Mouse (Mus musculus) hindbrain, embryonic 13.5 days (tissue): ENCODE results near the gene Calcrl. TPM values are rescaled to one million over a fixed set of nuclear protein-coding genes. Genes with fewer than 3 reads are reported as not detected.

ENCODE experiments used
- ATAC-seq: fragments of 200-750 bp; cut with Nextera tagmentation; 2 replicates; pipeline ENCODE4 v1.8.0; 2017; ENCODE audit warnings: moderate TSS enrichment; ENCODE audit not compliant: low FRiP score
- H3K27ac ChIP-seq: fragments of 300-500 bp; sonication (generic); 2 replicates; pipeline ENCODE4 v1.5.1; 2015; ENCODE audit warnings: inconsistent platforms, mild to moderate bottlenecking, moderate library complexity
- H3K27me3 ChIP-seq: fragments of 300-500 bp; sonication (generic); 2 replicates; pipeline ENCODE4 v1.6.1; 2015; ENCODE audit warnings: mild to moderate bottlenecking, inconsistent platforms
- H3K36me3 ChIP-seq: fragments of 300-500 bp; sonication (generic); 2 replicates; pipeline ENCODE4 v1.6.1; 2015; ENCODE audit warnings: mild to moderate bottlenecking, inconsistent platforms
- H3K4me1 ChIP-seq: fragments of 300-500 bp; sonication (generic); replicated peaks from 2 replicates; pipeline ENCODE4 v1.6.1; 2015; ENCODE audit warnings: inconsistent platforms
- H3K4me2 ChIP-seq: fragments of 300-500 bp; sonication (generic); 2 replicates; pipeline ENCODE4 v1.6.1; 2015; ENCODE audit warnings: inconsistent platforms, mild to moderate bottlenecking, moderate library complexity
- H3K4me3 ChIP-seq: fragments of 300-500 bp; sonication (generic); 2 replicates; pipeline ENCODE4 v1.5.1; 2015; ENCODE audit warnings: mild to moderate bottlenecking, inconsistent platforms
- H3K9ac ChIP-seq: fragments of 300-500 bp; sonication (generic); 2 replicates; pipeline ENCODE4 v1.6.1; 2015; ENCODE audit warnings: mild to moderate bottlenecking, inconsistent platforms
- H3K9me3 ChIP-seq: fragments of 300-500 bp; sonication (generic); 2 replicates; pipeline ENCODE4 v1.6.1; 2016; ENCODE audit warnings: inconsistent platforms
- WGBS: fragments of 180-500 bp; shearing (Covaris S2); methylation state at CpG from one replicate; pipeline ENCODE4 v1.1.7; 2015; 5-methylcytosine and 5-hydroxymethylcytosine counted together
- polyA plus RNA-seq: library from polyadenylated mRNA; unstranded; fragments of >200 nt; fragmentation: Nextera tagmentation; extraction: Ambion mirVana; gene quantifications from 2 replicates; pipeline ENCODE4 v1.2.1, GENCODE M21; 2015

Gene Calcrl
- polyA plus RNA-seq, 1 experiment from 2014 or later = 14.2 TPM

GRCm38 (mm10) chr2:84292351-84293000 is 132.7 kb downstream of the Calcrl start:
- Histone ChIP-seq H3K27ac (no peak overlapping the region), H3K9ac (no peak overlapping the region), H3K4me2 (no peak overlapping the region), H3K9me3 (no peaks in the 10 kb centered on the region), H3K27me3 (no peaks in the 10 kb centered on the region), H3K36me3 (no peaks in the 10 kb centered on the region), H3K4me3 (no peak overlapping the region), H3K4me1 (peaks cover 4% of the 10 kb centered on the region; the same call in 1 of the 2 replicates)
- ATAC-seq = no peak
- WGBS = 93% methylated on average over 4 of the region's 4 CpGs

DNA sequence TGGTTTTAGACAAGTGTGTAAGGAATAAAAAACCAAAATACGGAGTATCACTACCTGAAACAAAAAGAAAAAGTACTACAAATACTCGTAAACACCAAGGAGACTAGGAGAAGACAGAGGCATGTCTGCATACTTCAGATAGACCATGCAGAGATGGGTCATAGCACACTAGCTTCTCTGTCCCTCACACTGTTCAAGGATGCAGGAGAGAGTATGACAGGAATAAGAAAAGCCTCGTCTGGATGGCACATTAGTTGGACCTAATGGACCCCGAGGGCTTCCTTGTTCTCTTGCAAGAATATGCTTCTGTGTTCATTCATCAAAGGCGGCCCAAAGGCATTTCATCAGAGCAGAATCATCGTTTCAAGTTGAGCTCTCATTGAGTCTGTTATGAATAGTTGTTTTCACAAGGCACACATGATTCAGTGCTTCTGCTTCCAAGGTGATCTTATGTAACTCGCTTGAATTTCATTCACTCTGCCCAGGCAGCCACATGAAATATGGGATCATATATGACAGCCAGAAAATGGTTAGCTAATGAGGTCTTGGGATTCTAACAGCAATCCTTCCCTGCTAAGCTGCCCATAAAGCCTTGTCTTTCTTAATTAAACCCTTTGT is 136.2 kb downstream of the Calcrl start:
- Histone ChIP-seq H3K9me3 (no peaks in the 10 kb centered on the region), H3K9ac (no peak overlapping the region), H3K36me3 (no peaks in the 10 kb centered on the region), H3K4me3 (no peak overlapping the region), H3K27ac (no peak overlapping the region), H3K4me1 (peaks cover 4% of the 10 kb centered on the region; the same call in 1 of the 2 replicates), H3K27me3 (no peaks in the 10 kb centered on the region), H3K4me2 (no peak overlapping the region)
- ATAC-seq = peak; percentile 49
- 53% methylated on average over 7 of the region's 7 CpGs for WGBS

Other genes with a start within 250 kb of the Calcrl start
- 19.7 and 22.1 TPM in 2 replicates for gene Tfpi, start 51.4 kb upstream of the Calcrl start, polyA plus RNA-seq
- gene Ctnnd1, start 225.4 kb upstream of the Calcrl start, polyA plus RNA-seq = 38.6 and 39.2 TPM in 2 replicates
- 0.28 and 0.29 TPM in 2 replicates for gene Btbd18, start 233.7 kb upstream of the Calcrl start, polyA plus RNA-seq
- gene Selenoh, start 245.4 kb upstream of the Calcrl start, polyA plus RNA-seq = 217 and 222 TPM in 2 replicates